Mouse (Mus musculus) kidney, postnatal 4 days (tissue): ENCODE data around the gene 4921517D22Rik.

Experiments
- DNase-seq, 2 experiments: peaks; one replicate each; pipeline ENCODE4 v3.0.0; 2021; ENCODE audit warnings: mixed read lengths in 2 of 2

Gene 4921517D22Rik

DNA sequence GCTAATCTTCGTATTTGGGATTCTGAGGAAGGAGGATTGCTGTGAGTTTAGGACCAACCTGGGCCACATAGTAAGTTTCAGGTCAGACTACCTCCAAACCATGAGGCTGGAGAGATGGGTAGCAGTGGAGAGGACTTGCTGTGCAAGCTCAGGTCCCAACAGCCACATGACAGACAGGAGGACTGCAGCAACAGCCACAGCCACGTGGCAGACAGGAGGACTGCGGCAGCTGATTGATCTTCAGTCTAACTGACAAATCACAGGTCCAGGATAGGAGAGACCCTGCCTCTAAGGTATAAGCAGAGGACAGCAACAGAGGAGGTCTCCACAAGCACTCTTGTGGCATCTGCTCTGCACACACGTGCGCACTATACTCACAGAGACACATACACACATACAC, 36.1 kb downstream of the 4921517D22Rik start:
- no peak for DNase-seq

DNA sequence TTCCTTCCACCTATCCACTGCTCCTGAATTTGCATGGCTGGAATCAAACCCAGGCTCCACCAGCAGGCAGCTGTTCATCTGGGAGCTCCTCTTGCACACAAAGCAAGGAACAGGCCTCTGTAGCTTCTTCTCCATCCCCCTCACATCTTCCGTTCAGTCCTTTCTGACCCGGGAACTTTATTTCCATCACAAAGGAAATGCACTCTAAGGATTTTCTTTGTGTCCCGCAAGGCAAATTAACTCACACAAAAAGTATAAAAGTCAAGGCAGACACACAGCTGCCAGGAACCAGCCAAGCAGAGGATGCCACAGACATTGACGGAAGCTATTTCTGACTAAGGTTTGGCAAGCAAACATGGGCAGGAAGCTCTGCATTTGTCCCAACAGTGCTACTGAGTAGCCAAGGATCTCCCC, 36.9 kb downstream of the 4921517D22Rik start:
- DNase-seq, result no peak

DNA sequence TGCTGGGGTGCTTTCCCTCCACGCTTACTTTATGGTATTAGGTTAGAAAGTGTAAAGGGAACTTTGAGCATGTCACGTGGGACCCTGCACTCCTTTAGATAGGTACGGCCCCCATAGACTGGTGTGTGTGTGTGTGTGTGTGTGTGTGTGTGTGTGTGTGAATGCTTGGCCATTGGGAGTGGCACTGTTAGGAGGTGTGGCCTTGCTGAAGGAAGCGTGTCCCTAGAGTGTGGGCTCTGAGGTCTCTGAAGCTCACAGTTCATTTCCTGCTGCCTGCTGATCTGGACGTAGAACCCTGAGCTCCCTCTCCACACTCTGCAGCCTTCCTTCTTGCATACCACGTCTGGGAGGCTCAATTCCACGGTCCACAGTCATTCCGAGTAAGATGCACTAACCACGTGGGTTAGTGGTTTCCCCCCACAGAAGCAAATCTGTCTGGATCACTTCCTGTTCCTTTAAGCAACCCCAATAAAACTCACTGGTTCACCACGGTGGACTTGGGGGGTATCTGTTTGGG, 37.5 kb downstream of the 4921517D22Rik start:
- no peak for DNase-seq

DNA sequence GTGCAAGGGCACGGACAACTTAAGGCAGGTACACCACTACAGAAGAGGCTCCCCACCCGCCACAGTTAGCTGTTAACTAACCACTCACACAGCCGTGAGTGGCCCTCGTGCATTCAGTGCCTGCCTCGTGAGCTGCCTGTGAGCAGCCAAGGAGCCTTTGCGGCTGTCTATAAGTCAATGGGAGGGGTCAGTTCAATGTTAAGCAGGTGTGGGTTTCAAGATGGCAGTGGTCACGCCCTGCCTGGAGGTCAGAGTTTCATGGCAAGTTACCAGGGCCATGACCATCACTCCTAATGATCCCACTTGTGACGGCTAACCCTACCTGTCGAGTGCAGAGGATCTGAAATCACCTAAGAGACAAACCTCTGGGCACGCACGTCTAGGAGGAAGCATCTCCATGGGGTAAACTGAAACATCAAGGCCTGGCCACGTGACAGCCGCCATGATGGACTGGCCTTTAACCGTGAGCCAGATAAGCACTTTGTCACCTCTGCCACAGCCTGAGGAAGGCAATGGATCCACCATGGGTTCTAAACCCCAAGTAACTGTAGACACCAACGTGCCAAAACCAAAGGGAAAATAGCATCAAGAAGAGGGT, 38.1 kb downstream of the 4921517D22Rik start:
- DNase-seq, result no peak

DNA sequence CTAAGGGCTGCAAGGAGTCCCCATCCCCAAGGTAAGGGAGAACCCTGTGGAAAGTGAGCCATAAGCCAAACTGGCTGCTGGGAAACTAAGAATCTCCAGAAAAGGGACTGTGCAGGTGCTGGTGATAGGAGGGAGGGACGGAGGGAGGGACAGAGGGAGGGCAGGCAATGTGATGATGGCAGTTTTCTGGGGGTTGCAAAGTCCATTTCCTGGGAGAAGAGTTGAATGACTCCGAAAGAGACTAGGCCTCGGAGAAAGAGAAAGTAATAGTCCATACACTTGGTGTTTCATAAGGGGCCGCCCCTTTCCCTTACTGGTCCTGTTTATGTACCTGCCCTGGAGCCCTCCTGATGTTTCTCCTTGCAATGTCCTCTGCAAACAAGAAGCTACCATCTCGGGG, 39.4 kb downstream of the 4921517D22Rik start:
- no peak for DNase-seq

DNA sequence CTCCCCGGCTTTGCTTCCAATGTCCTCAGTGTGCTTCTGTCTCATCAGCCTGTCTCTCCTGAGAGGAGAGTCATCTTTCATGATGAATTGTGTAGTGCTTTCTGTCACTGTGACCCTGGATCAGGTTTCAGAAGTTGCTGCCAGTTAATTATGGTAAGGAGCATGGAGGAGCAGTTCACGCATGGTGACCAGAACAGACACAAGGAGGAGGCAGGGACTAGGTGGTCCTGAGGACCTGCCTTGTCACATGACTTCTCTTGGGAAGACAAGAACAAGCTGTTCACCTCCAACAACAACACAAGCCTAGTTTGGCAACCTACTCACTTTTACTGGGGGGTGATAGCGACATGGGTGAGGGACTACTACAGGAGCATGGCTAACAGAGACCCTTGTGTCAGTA, 40.8 kb downstream of the 4921517D22Rik start:
- no peak for DNase-seq

- DNase-seq, result no peak
These were observed 41.3 kb downstream of the 4921517D22Rik start for GRCm38 (mm10) chr13:59652651-59653050.

GRCm38 (mm10) chr13:59649781-59650180, 44.1 kb downstream of the 4921517D22Rik start:
- no peak for DNase-seq

GRCm38 (mm10) chr13:59648598-59648997, 45.3 kb downstream of the 4921517D22Rik start:
- no peak for DNase-seq

GRCm38 (mm10) chr13:59647484-59647883, 46.4 kb downstream of the 4921517D22Rik start:
- DNase-seq, result no peak

GRCm38 (mm10) chr13:59646674-59647244, 47.1 kb downstream of the 4921517D22Rik start:
- DNase-seq, result peak; percentile 55 to 73

DNA sequence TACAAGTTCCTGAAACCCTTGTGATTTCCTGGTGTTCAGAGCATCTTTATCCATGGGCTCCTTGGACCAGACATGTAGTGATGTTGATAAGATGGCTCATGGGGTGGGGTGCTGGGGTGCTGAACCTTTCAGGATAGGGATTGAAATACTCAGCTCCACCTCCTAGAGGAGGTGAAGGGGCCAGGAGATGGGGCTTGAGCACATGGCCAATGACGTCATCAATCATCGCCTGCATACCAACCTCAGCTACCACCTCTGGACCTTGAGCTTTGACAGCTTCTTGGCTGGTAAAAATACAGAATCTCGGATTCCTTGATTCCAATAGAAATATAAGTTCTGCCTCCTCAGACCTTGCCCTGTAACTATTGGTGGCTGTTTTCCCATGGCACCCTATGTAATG, 48.4 kb downstream of the 4921517D22Rik start:
- DNase-seq, result no peak

GRCm38 (mm10) chr13:59642818-59643217, 51.1 kb downstream of the 4921517D22Rik start:
- no peak for DNase-seq

DNA sequence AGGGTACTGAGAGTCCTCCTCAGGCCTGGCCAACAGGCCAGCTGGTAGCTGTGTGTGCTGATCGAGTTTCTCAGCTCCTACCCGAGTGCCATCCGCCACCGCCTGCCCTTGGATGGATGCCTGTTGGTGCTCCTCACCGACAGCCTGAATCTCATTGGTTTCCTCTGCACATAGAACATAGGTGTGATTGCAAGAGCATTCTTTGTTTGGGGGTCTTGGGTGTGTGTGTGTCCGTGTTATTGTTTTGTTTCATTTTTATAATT, 53.8 kb downstream of the 4921517D22Rik start:
- no peak for DNase-seq

GRCm38 (mm10) chr13:59639368-59640177, 54.3 kb downstream of the 4921517D22Rik start:
- no peak for DNase-seq

- no peak for DNase-seq
These were observed 56.1 kb downstream of the 4921517D22Rik start for GRCm38 (mm10) chr13:59637800-59638199.
